Mouse (Mus musculus) forebrain, embryonic 11.5 days (tissue): ENCODE data around the gene Pold1. TPM values are rescaled to one million over a fixed set of nuclear protein-coding genes. Genes with fewer than 3 reads are reported as not detected.

Source experiments
- ATAC-seq: fragments of 200-750 bp; cut with Nextera tagmentation; replicated peaks from 2 replicates; pipeline ENCODE4 v1.8.0; 2017; ENCODE audit warnings: moderate TSS enrichment; ENCODE audit not compliant: low FRiP score
- DNase-seq: peaks from one replicate; pipeline ENCODE4 v3.0.0-alpha.2; 2017; ENCODE audit warnings: low spot score
- H3K27ac ChIP-seq: fragments of 300-500 bp; sonication (generic); 2 replicates; pipeline ENCODE4 v1.5.1; 2014; ENCODE audit warnings: low read depth, low read length
- H3K27me3 ChIP-seq: fragments of 300-500 bp; sonication (generic); 2 replicates; pipeline ENCODE4 v1.6.1; 2014; ENCODE audit warnings: mild to moderate bottlenecking, low read length, mixed read lengths; ENCODE audit not compliant: control insufficient read depth, insufficient read depth
- H3K36me3 ChIP-seq: fragments of 300-500 bp; sonication (generic); 2 replicates; pipeline ENCODE4 v1.6.1; 2014; ENCODE audit warnings: mild to moderate bottlenecking, low read length, moderate library complexity, mixed read lengths; ENCODE audit not compliant: control insufficient read depth, insufficient read depth
- H3K4me1 ChIP-seq: fragments of 300-500 bp; sonication (generic); replicated peaks from 2 replicates; pipeline ENCODE4 v1.6.1; 2014; ENCODE audit warnings: low read length, mixed read lengths; ENCODE audit not compliant: control insufficient read depth, insufficient read depth
- H3K4me2 ChIP-seq: fragments of 300-500 bp; sonication (generic); 2 replicates; pipeline ENCODE4 v1.6.1; 2014; ENCODE audit warnings: low read depth, mild to moderate bottlenecking, low read length, moderate library complexity, mixed read lengths; ENCODE audit not compliant: severe bottlenecking
- H3K4me3 ChIP-seq: fragments of 300-500 bp; sonication (generic); 2 replicates; pipeline ENCODE4 v1.5.1; 2014; ENCODE audit warnings: low read depth, low read length
- H3K9ac ChIP-seq: fragments of 300-500 bp; sonication (generic); 2 replicates; pipeline ENCODE4 v1.6.1; 2014; ENCODE audit warnings: low read length
- H3K9me3 ChIP-seq: fragments of 300-500 bp; sonication (generic); 2 replicates; pipeline ENCODE4 v1.6.1; 2016; ENCODE audit warnings: low read length, mixed read lengths; ENCODE audit not compliant: control insufficient read depth
- WGBS: fragments of 180-500 bp; shearing (Covaris S2); extraction: QIAGEN DNeasy Blood & Tissue Kit; methylation state at CpG from one replicate; pipeline ENCODE4 v1.1.7; 2014; 5-methylcytosine and 5-hydroxymethylcytosine counted together
- polyA plus RNA-seq: library from polyadenylated mRNA; unstranded; fragments of >200 nt; fragmentation: Nextera tagmentation; extraction: Ambion mirVana; gene quantifications from 2 replicates; pipeline ENCODE4 v1.2.1, GENCODE M21; 2014

The Pold1 gene
- polyA plus RNA-seq, 1 experiment from 2014 or later: 133 TPM

DNA sequence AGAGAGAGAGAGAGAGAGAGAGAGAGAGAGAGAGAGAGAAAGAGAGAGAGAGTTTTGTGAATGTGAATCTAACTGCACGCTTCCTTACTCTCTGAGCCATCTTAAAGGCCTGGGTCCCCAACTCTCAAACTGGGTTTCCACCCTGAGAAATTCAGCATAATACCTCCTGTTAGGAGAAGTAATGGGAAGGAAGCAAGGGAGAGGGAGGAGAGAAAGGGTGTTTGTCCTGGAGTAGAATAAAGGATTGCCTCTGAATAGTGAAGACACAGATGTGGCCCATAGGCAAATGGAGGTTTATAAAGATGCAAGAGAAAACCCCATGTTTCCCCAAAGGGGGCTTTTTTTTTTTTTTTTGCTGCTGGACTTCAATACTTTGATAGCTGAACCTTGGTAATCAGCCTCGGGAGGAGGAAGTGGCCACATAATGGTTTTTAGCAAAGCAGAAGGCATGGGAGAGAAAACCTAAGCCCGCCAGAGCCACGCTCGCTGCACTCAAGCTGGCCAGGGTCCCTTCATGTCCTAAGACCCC, 24.4 kb upstream of the Pold1 start:
- no peak for DNase-seq
- no peak overlapping the region for H3K4me2 ChIP-seq
- H3K9ac ChIP-seq: no peak overlapping the region
- no peaks in the 10 kb centered on the region for H3K9me3 ChIP-seq
- H3K4me1 ChIP-seq: no peaks in the 10 kb centered on the region; the same call in 1 of the 2 replicates
- no peaks in the 10 kb centered on the region for H3K27me3 ChIP-seq
- no peak for ATAC-seq
- WGBS: 76% methylated on average over 5 of the region's 5 CpGs
- H3K27ac ChIP-seq: no peak overlapping the region
- H3K4me3 ChIP-seq: no peak overlapping the region
- H3K36me3 ChIP-seq: no peaks in the 10 kb centered on the region

DNA sequence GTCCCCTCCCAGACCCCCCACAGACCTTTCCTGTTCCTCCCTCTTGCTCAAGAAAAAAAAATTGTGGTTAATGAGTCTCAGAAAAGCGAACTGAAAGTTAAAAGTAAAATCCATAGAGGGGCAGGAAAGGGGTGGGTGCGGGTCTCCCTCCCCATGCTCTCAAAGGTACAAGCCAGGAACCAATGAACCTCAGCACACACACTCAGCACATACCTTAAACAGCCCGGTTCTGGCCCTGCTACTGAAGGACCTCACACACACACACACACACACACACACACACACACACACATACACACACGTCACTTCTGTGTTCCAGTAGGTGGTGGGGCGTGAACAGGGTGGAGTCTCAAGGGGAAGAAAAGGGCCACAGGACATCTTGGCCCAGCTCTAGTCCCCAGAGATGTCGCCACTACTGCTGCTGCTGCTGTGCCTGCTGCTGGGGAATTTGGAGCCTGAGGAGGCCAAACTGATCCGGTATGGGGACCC, 23.6 kb upstream of the Pold1 start, which contains the start of gene Napsa:
Gene Napsa (plus strand): TSS at position 168 of the 489 bp plus-strand sequence.
- Histone ChIP-seq H3K4me2 (no peak within 1 kb of the TSS), H3K27me3 (no peaks in the 10 kb centered on the region), H3K27ac (no peak within 1 kb of the TSS), H3K4me1 (no peaks in the 10 kb centered on the region; the same call in 1 of the 2 replicates), H3K36me3 (no peaks in the 10 kb centered on the region), H3K9me3 (no peaks in the 10 kb centered on the region), H3K4me3 (no peak within 1 kb of the TSS), H3K9ac (no peak within 1 kb of the TSS)
- ATAC-seq (no peak), DNase-seq (no peak)
- 35% methylated on average over 7 of the region's 7 CpGs for WGBS

DNA sequence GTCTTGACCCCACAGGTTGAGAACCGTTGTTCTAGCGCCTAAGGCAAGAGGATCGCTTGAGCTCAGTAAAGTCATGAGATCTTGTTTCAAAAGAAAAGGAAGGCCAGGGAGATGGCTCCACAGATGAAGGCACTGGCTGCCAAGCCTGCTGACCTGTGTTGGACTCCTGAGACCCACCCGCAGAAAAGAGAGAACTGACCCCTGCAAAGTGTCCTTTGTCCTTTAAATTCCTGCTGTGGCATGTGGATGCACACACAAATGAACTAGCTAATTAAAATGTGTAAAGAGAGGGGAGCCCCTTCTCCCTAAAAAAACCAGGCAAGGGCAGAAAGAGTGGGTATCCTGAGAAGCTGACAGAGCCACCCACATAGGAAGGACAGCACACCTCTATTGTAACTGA, 23.2 kb upstream of the Pold1 start:
- Histone ChIP-seq H3K4me3 (no peak overlapping the region), H3K9ac (no peak overlapping the region), H3K27me3 (no peaks in the 10 kb centered on the region), H3K4me1 (no peaks in the 10 kb centered on the region; the same call in 1 of the 2 replicates), H3K9me3 (no peaks in the 10 kb centered on the region), H3K4me2 (no peak overlapping the region), H3K36me3 (no peaks in the 10 kb centered on the region), H3K27ac (no peak overlapping the region)
- DNase-seq (no peak), ATAC-seq (no peak)
- 21% methylated on average over 4 of the region's 4 CpGs for WGBS

- ATAC-seq (no peak), DNase-seq (no peak)
- H3K27ac ChIP-seq: no peak overlapping the region
- no peak overlapping the region for H3K4me3 ChIP-seq
- H3K27me3 ChIP-seq: no peaks in the 10 kb centered on the region
- no peaks in the 10 kb centered on the region; the same call in 1 of the 2 replicates for H3K4me1 ChIP-seq
- no peaks in the 10 kb centered on the region for H3K36me3 ChIP-seq
- 82% methylated on average over 6 of the region's 6 CpGs for WGBS
- H3K4me2 ChIP-seq: no peak overlapping the region
- H3K9ac ChIP-seq: no peak overlapping the region; the same call in 1 of the 2 replicates
- H3K9me3 ChIP-seq: no peaks in the 10 kb centered on the region
Measured at GRCm38 (mm10) chr7:44570989-44571388, 22.3 kb upstream of the Pold1 start.

DNA sequence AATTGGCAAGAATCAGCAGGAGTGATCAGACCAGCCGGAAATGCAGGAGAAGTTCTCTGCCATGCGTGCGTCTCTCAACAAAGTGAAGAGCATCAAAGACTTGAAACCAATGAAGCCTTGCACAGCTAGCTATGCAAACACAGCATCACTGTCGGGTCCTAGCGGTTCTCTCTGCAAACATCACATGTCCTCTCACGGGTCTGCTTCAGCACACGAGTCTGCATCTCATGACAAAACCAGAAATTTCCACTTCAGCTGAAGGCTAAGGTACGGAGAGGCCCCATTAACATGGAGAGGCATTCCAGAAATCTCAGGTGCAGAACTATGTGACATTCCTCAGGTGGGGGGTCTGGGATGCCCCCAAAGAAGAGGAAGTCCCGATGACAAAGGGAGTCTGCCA, 20.2 kb upstream of the Pold1 start:
- no peak for DNase-seq
- ATAC-seq: no peak
- Histone ChIP-seq H3K4me2 (no peak overlapping the region), H3K36me3 (no peaks in the 10 kb centered on the region), H3K9me3 (no peaks in the 10 kb centered on the region), H3K9ac (no peak overlapping the region), H3K27ac (no peak overlapping the region), H3K27me3 (no peaks in the 10 kb centered on the region), H3K4me1 (no peaks in the 10 kb centered on the region; the same call in 1 of the 2 replicates), H3K4me3 (no peak overlapping the region)
- WGBS: 84% methylated on average over 9 of the region's 9 CpGs

GRCm38 (mm10) chr7:44565414-44565813, 16.8 kb upstream of the Pold1 start:
- 70% methylated on average over 6 of the region's 6 CpGs for WGBS
- DNase-seq (no peak), ATAC-seq (no peak)
- Histone ChIP-seq H3K27me3 (no peaks in the 10 kb centered on the region), H3K4me1 (0 out of 2 replicates have a peak, but pooled peaks cover 2% of the 10 kb centered on the region), H3K36me3 (no peaks in the 10 kb centered on the region), H3K9ac (no peak overlapping the region), H3K4me2 (no peak overlapping the region), H3K4me3 (no peak overlapping the region), H3K9me3 (no peaks in the 10 kb centered on the region), H3K27ac (no peak overlapping the region)

- Histone ChIP-seq H3K4me3 (no peak overlapping the region), H3K27me3 (no peaks in the 10 kb centered on the region), H3K9ac (no peak overlapping the region), H3K27ac (no peak overlapping the region), H3K4me1 (0 out of 2 replicates have a peak, but pooled peaks cover 2% of the 10 kb centered on the region), H3K36me3 (no peaks in the 10 kb centered on the region), H3K4me2 (no peak overlapping the region), H3K9me3 (no peaks in the 10 kb centered on the region)
- ATAC-seq: no peak
- DNase-seq: no peak
- 86% methylated on average over 10 of the region's 10 CpGs for WGBS
Measured at GRCm38 (mm10) chr7:44564486-44564885, 15.8 kb upstream of the Pold1 start.

- no peak for ATAC-seq
- DNase-seq: no peak
- no peaks in the 10 kb centered on the region for H3K9me3 ChIP-seq
Measured at GRCm38 (mm10) chr7:44563284-44563683, 14.6 kb upstream of the Pold1 start.

More at GRCm38 (mm10) chr7:44563284-44563683, 14.6 kb upstream of the Pold1 start:
- no peak overlapping the region for H3K27ac ChIP-seq
- H3K4me2 ChIP-seq: no peak overlapping the region
- H3K4me1 ChIP-seq: 0 out of 2 replicates have a peak, but pooled peaks cover 2% of the 10 kb centered on the region
- H3K9ac ChIP-seq: no peak overlapping the region
- WGBS: 54% methylated on average over 8 of the region's 8 CpGs
- no peaks in the 10 kb centered on the region for H3K27me3 ChIP-seq
- no peaks in the 10 kb centered on the region for H3K36me3 ChIP-seq
- H3K4me3 ChIP-seq: no peak overlapping the region
